Mouse (Mus musculus) heart, embryonic 16.5 days (tissue): ENCODE results near the gene Kcna2. TPM values are rescaled to one million over a fixed set of nuclear protein-coding genes. Genes with fewer than 3 reads are reported as not detected.

Source experiments
- ATAC-seq: fragments of 200-750 bp; cut with Nextera tagmentation; replicated peaks from 2 replicates; pipeline ENCODE4 v1.8.0; 2017; ENCODE audit warnings: moderate number of reproducible peaks; ENCODE audit not compliant: insufficient read depth, low FRiP score; ENCODE audit errors: extremely low read depth
- H3K27ac ChIP-seq: fragments of 300-500 bp; sonication (generic); 2 replicates; pipeline ENCODE4 v1.5.1; 2014; ENCODE audit warnings: mild to moderate bottlenecking, low read length, control low read depth, moderate library complexity
- H3K27me3 ChIP-seq: fragments of 300-500 bp; sonication (generic); 2 replicates; pipeline ENCODE4 v1.6.1; 2014; ENCODE audit warnings: low read length, mixed read lengths; ENCODE audit not compliant: control insufficient read depth, insufficient read depth
- H3K36me3 ChIP-seq: fragments of 300-500 bp; sonication (generic); 2 replicates; pipeline ENCODE4 v1.6.1; 2014; ENCODE audit not compliant: control insufficient read depth, insufficient read depth
- H3K4me1 ChIP-seq: fragments of 300-500 bp; sonication (generic); 2 replicates; pipeline ENCODE4 v1.6.1; 2014; ENCODE audit warnings: low read length, mixed read lengths; ENCODE audit not compliant: control insufficient read depth, insufficient read depth
- H3K4me2 ChIP-seq: fragments of 300-500 bp; sonication (generic); 2 replicates; pipeline ENCODE4 v1.6.1; 2014; ENCODE audit warnings: low read depth, mild to moderate bottlenecking, control low read depth, low read length
- H3K4me3 ChIP-seq: fragments of 300-500 bp; sonication (generic); 2 replicates; pipeline ENCODE4 v1.5.1; 2014; ENCODE audit warnings: mild to moderate bottlenecking, control low read depth, low read length
- H3K9ac ChIP-seq: fragments of 300-500 bp; sonication (generic); 2 replicates; pipeline ENCODE4 v1.6.1; 2014; ENCODE audit warnings: low read length, control low read depth
- H3K9me3 ChIP-seq: fragments of 300-500 bp; sonication (generic); replicated peaks from 2 replicates; pipeline ENCODE4 v1.6.1; 2016; ENCODE audit warnings: low read length; ENCODE audit not compliant: control insufficient read depth
- WGBS: fragments of 180-500 bp; shearing (Covaris S2); extraction: QIAGEN DNeasy Blood & Tissue Kit; methylation state at CpG from one replicate; pipeline ENCODE4 v1.1.7; 2014; 5-methylcytosine and 5-hydroxymethylcytosine counted together
- polyA plus RNA-seq: library from polyadenylated mRNA; unstranded; fragments of >200 nt; fragmentation: Nextera tagmentation; extraction: Ambion mirVana; gene quantifications from 2 replicates; pipeline ENCODE4 v1.2.1, GENCODE M21; 2015

Kcna2 gene
- polyA plus RNA-seq, 1 experiment from 2014 or later = 0.05 TPM

- Histone ChIP-seq H3K9ac (no peak overlapping the region), H3K9me3 (no peaks in the 10 kb centered on the region), H3K4me2 (no peak overlapping the region), H3K36me3 (no peaks in the 10 kb centered on the region), H3K27ac (no peak overlapping the region), H3K4me3 (no peak overlapping the region), H3K27me3 (no peaks in the 10 kb centered on the region), H3K4me1 (no peaks in the 10 kb centered on the region)
- 54% methylated on average over 10 of the region's 10 CpGs for WGBS
- ATAC-seq = no peak
Observed at GRCm38 (mm10) chr3:107112932-107113659, 12.2 kb downstream of the Kcna2 start.

- H3K4me3 ChIP-seq = no peak overlapping the region
- ATAC-seq = no peak
- no peaks in the 10 kb centered on the region for H3K9me3 ChIP-seq
- no peaks in the 10 kb centered on the region for H3K36me3 ChIP-seq
- no peaks in the 10 kb centered on the region for H3K4me1 ChIP-seq
- H3K4me2 ChIP-seq = no peak overlapping the region
- no peak overlapping the region for H3K27ac ChIP-seq
- H3K27me3 ChIP-seq = no peaks in the 10 kb centered on the region
- H3K9ac ChIP-seq = no peak overlapping the region
- 62% methylated on average over 14 of the region's 14 CpGs for WGBS
Observed at GRCm38 (mm10) chr3:107113771-107114737, 13.1 kb downstream of the Kcna2 start.

DNA sequence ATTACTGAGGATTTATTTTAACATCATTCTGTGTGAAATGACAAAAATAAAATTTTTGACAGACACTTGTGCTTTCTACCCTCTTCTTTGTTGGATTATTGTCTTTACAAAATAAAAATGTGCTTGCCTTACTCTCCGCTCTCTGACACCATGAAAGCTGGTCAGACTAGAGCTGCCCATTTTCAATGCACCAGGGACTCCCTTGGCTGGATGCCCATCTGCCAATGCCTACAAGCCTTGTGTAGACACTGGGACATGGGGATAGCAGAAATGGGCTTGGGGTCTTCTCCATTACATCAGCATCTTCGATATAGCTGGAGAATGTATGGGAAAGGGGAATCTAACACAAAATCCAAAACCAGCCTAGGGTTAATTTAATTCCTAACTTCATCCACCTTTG lies 14.0 kb downstream of the Kcna2 start:
- no peaks in the 10 kb centered on the region for H3K9me3 ChIP-seq
- H3K4me3 ChIP-seq = no peak overlapping the region
- ATAC-seq = no peak
- H3K9ac ChIP-seq = no peak overlapping the region
- no peak overlapping the region for H3K27ac ChIP-seq
- no peak overlapping the region for H3K4me2 ChIP-seq
- H3K4me1 ChIP-seq = no peaks in the 10 kb centered on the region
- no peaks in the 10 kb centered on the region for H3K27me3 ChIP-seq
- no peaks in the 10 kb centered on the region for H3K36me3 ChIP-seq
- 76% methylated on average over 2 of the region's 2 CpGs for WGBS

- Histone ChIP-seq H3K4me3 (no peak overlapping the region), H3K36me3 (no peaks in the 10 kb centered on the region), H3K4me2 (no peak overlapping the region), H3K27me3 (no peaks in the 10 kb centered on the region), H3K4me1 (no peaks in the 10 kb centered on the region), H3K9me3 (no peaks in the 10 kb centered on the region), H3K9ac (no peak overlapping the region), H3K27ac (no peak overlapping the region)
- 61% methylated on average over 2 of the region's 2 CpGs for WGBS
- no peak for ATAC-seq
Observed at GRCm38 (mm10) chr3:107115746-107116145, 14.8 kb downstream of the Kcna2 start.

GRCm38 (mm10) chr3:107119864-107120564 lies 19.1 kb downstream of the Kcna2 start:
- Histone ChIP-seq H3K4me3 (no peak overlapping the region), H3K9ac (no peak overlapping the region), H3K36me3 (no peaks in the 10 kb centered on the region), H3K27ac (no peak overlapping the region), H3K27me3 (no peaks in the 10 kb centered on the region), H3K4me1 (no peaks in the 10 kb centered on the region), H3K9me3 (no peaks in the 10 kb centered on the region), H3K4me2 (no peak overlapping the region)
- WGBS = 83% methylated on average over 2 of the region's 2 CpGs
- no peak for ATAC-seq

GRCm38 (mm10) chr3:107122306-107122705 lies 21.4 kb downstream of the Kcna2 start:
- no peak for ATAC-seq
- Histone ChIP-seq H3K4me3 (no peak overlapping the region), H3K36me3 (no peaks in the 10 kb centered on the region), H3K27ac (no peak overlapping the region), H3K9ac (no peak overlapping the region), H3K27me3 (no peaks in the 10 kb centered on the region), H3K9me3 (no peaks in the 10 kb centered on the region), H3K4me2 (no peak overlapping the region), H3K4me1 (no peaks in the 10 kb centered on the region)

GRCm38 (mm10) chr3:107127667-107128066 lies 26.7 kb downstream of the Kcna2 start:
- no peak for ATAC-seq
- Histone ChIP-seq H3K27ac (no peak overlapping the region), H3K4me3 (no peak overlapping the region), H3K9ac (no peak overlapping the region), H3K9me3 (no peaks in the 10 kb centered on the region), H3K4me2 (no peak overlapping the region), H3K27me3 (no peaks in the 10 kb centered on the region), H3K36me3 (no peaks in the 10 kb centered on the region), H3K4me1 (peaks cover 13% of the 10 kb centered on the region)
- WGBS = 75% methylated on average over 1 of the region's 1 CpGs

DNA sequence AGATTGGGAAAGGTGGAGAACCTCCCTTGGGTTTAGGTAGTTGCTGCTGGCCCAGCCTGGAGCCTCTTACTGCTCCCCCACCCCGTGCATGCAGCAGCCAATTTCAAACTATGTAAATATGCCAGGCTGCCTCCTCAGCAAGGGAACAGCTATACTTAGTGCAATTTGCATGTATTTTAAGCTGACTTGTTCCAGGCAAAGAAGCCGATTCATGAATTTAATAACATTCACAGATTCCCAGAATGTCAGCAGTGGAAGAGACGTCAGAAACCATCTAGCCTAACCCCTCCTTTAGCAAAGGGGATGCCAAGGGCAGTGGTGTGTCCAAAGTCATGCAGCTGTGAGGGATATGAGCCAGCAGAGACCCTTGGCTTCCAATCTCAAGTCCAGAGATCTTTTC lies 27.5 kb downstream of the Kcna2 start:
- 50% methylated on average over 3 of the region's 3 CpGs for WGBS
- Histone ChIP-seq H3K36me3 (no peaks in the 10 kb centered on the region), H3K27ac (no peak overlapping the region), H3K4me3 (no peak overlapping the region), H3K9ac (no peak overlapping the region), H3K4me2 (no peak overlapping the region), H3K4me1 (peaks cover 13% of the 10 kb centered on the region), H3K27me3 (no peaks in the 10 kb centered on the region), H3K9me3 (no peaks in the 10 kb centered on the region)
- ATAC-seq = no peak
